Mouse (Mus musculus) brain, adult 2 months (tissue): Measurements from ENCODE around the gene Zfp692.

Experiments
- DNase-seq: peaks from one replicate; pipeline ENCODE4 v3.0.0; 2011; ENCODE audit warnings: low read depth, low spot score

Zfp692 gene

GRCm38 (mm10) chr11:58307411-58308080, 677 bp downstream of the Zfp692 start:
- peak; percentile 76 for DNase-seq

DNA sequence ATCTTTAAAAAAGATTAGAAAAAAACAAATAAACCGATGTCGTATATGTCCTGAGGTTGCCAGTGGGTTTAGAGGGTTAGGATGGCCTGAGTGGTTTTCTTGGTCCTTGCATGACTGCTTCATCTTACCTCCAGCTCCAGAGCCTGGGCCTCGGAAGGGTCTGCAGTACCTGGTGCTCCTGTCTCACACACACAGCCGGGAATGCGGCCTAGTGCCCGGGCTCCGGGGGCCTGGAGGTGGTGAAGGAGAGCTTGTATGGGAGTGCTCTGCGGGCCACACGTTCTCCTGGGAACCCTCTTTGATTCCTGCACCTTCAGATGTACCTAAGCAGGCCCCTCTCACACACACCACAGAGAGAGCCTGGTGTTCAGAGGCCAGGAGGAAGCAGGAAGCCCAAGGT, 1.8 kb downstream of the Zfp692 start:
- DNase-seq = no peak

DNA sequence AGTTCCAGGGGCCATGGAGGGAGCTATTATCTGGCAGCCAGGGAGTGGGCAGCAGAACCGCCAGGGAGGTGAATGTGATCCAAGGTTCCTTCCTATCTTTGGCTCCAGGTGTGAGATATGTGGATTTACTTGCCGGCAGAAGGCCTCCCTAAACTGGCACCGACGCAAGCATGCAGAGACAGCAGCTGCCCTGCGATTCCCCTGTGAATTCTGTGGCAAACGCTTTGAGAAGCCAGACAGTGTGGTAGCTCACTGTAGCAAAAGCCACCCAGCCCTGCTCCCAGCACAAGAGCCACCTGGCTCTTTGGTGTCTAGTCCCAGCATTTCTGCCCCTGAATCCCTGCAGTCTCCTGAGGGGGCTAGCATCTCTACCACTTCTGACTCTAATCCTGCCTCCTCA, 7.2 kb downstream of the Zfp692 start:
- DNase-seq = peak; percentile 63

- DNase-seq = no peak
Observed at GRCm38 (mm10) chr11:58315536-58316168, 8.8 kb downstream of the Zfp692 start.

DNA sequence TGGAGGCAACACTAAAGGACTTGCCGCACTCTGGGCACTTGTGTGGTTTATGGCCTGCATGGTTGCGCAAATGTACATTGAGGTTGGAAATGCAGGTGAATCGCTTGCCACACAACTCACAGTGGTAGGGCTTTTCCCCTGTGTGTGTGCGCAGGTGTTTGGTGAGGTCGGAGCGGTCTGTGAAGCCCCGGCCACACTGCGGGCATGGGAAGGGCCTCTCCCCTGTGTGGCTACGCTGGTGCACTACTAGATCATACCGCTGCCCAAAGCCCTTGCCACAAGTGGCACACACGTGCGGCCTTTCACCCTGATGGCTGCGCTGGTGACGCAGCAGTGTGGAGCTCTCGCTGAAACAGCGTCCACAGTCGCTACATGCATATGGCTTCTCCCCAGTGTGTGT, 9.5 kb downstream of the Zfp692 start:
- DNase-seq = no peak

DNA sequence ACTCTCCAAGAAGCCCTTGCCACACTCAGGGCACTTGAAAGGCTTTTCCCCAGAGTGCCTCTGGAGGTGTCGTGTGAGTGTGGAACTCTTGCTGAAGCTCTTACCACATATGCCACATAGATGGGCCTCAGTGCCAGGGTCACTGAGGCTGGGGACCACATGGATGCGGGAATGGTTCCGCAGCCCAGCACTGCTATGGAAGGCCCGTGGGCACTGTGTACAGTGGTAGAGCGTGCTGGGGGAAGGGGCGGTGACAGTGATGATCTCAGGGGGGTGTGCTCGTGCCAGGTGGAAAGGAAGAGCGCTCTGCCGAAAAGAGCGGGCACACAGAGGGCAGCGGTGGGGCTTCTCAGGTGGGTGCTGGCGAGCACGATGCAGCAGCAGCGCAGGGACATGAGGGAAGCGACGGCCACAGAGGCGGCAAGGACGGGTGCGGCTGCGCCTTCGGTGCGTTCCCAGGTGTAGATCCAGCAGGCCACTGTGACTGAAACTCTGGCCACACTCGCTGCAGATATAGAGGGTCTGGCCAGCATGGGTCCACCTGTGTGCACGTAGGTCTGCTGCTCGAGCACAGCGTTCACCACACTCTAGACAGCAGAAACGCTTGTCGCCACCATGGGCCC, 10.0 kb downstream of the Zfp692 start:
- no peak for DNase-seq

DNA sequence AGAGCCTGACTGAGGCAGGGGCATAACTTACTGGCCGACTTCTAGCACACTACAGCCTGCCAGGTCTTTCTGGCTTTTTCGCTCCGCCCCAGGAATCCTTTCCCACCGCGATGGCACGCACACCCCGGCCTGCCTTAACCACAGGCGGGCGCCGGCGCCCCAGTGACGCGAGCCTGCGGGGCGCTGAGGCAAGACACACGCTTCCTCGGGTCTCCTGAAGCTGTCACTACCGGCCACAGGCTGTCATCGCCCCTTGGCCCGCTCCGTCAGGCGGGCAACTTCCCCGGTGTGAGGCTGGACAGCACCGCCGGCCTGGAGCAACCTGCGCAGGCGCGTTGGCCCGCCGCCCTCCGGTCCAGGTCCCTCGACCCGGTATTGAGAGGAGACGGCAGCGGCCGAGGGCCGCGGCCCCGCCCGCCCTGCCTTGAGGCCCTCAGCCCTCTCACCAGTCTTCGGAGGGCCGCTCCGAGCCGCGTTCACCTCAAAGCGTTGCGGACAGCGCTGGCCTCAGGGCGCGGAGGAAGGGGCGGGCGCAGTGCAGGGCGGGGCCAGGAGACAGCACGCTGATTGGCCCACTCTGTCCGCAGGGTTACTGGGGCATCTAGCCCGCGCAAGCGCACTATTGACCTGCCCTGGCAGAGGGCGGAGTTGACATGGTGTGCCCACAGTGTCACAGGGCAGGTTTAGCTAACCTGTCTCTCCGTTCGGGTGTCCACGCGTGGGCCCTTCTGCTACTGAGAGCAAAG, 16.1 kb downstream of the Zfp692 start:
- peak; percentile 99 for DNase-seq

DNA sequence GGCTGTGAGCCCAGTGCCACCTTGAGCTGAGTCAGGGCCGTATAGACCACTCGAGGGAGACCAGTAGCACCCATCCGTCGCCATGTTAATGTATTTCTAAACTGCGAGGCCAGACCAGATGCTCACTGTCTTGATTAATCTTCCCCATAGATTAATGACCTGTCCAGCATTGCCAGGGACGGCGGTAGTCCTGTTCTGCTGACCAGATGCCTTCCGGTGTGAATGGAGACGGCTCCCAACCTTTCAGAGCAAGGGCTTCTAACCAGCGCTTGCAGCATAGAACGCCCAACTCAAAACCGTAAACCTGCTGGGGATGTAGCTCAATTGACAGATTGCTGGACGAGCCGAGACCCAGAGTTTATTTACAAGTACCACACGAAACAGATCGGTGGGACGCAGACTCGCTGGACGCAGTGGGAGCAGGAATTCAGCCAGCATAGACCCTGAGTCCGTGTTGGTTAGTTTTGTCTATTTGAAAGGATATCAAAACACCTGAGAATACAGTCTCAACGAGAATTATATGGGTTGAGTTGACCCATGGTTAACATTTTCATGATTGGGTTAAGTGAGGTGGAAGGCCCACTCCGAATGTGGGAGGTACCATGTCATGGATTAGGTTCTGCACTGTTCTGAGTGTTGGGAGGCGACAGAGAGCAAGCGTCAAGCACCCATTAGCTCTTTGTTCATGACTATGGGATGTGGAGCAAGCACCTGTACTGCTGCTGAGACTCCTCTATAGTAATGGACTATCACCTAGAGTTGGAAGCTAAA, 16.9 kb downstream of the Zfp692 start:
- peak; percentile 46 for DNase-seq

- DNase-seq = no peak
Observed at GRCm38 (mm10) chr11:58324614-58325229, 17.9 kb downstream of the Zfp692 start.

GRCm38 (mm10) chr11:58326781-58327180, 19.9 kb downstream of the Zfp692 start:
- DNase-seq = no peak

GRCm38 (mm10) chr11:58329906-58330275, 23.0 kb downstream of the Zfp692 start:
- no peak for DNase-seq

DNA sequence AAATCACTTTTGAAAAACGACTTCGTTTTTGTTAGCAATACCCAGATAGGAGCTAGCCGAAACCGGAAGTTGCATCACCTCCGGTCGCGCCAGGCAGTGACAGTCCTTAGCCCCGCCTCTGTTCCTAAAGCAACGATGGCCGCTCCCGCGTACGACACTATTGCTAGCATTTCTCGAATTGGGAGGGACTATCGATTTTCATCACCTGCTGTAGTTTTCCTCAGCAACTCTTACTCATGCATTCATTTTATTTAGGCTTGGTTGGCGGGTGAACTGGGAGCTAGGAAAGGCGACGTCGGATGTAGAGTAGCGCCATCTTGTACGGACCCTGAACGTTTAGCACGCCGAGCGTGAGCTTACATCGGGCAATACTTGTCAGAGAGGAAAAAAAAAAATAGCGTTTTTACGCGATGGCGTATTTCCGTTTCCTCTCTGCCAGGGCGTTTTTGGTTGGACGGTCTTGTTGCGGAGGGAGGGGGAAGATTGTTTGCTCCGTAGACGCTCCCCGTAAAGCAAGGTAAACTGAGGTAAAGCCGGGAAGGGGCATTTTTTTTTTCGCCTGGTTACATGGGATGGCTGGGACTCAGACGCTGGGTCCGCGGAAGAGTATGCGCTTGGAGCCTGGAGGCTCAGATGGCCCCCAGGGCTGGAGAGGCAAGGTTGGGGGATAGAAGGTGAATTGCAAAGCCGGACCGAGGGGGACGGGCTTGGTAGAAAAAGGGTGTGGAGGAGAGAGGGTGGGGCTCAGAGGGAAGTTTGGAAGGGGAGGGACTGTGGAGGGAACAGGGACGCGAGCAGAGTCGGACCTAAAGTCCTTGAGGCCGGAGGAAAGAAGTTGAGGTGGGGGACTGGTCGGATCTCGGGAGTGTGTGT, 23.6 kb downstream of the Zfp692 start, which contains the start of the genes Zfp672 and Sh3bp5l:
Gene Zfp672 (minus strand): TSS at position 64 of the 873 bp plus-strand sequence.
Gene Sh3bp5l (plus strand): TSS at position 449 of the 873 bp plus-strand sequence.
- DNase-seq = peak; percentile 99

DNA sequence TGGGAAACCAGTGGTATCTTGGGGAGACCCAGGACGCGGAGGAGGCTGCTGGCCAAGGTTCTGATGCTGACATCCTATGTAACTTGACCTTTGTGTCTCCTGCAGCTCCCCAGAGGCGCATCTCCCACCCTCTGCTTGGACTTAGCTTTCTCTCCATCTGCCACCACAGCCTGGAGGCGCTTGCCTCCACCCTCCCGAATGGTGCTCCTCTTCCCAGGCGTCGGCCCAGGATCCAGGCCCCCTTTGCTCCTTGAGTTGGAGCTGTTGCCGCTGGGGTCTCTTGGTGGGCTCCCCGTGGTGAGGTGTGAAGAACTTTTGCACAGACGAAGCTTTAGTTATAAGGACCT, 24.3 kb downstream of the Zfp692 start:
- no peak for DNase-seq

DNA sequence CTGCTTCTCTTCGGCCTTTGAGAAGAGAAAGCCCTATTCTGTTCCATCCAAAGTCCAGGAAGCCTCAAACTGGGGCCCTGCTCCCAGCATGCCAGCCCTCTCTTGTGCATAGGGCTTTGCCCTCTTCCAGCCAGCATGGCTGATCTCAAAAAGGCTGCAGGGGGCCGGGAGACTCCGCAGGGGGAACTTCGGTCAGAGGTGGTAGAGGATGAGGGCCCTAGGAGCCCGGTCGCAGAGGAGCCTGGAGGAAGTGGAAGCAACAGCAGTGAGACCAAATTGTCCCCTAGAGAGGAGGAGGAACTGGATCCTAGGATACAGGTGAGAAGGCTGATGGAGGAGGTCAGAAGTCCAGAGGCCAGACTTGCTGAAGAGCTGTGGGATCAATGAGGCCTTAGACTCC, 24.7 kb downstream of the Zfp692 start:
- DNase-seq = no peak

DNA sequence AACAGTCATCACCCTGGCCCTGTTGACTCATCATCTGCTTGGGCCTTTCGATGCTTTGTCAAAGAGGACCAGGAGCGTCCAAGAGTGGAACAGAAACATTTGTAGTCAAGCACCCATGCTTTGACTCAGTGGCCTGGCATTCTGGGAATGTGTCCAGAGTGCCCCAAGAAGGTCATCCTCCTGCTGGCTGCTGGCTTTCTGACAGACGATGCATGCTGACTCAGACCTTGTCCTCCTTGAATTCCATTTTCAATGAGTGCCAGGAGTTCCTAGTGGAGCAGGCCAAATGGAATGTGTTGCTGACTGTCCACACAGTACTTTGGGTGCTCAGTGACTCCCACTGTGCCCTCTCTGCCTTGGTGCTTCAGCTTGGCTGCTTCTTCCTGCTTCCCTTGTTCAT, 27.9 kb downstream of the Zfp692 start:
- peak; percentile 75 for DNase-seq

DNA sequence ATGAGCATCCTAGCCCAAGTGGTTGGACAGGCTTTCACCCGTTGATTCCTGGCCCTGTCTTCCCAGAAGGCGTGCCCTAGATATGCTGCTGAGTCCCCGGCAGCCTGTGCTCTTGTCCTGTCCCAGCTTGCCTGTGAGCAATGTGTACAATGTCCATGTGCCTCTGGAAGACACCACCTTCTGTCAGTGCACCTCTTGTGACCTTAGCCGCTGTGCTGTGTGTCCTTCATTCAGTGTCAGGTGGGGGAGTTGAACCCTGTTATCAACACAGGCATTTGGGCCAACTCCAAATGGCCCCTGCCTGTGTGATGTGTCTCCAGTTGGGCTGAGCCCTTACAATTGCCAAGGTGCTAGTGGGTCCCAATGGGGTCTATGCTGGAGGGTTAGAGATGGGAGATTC, 39.9 kb downstream of the Zfp692 start:
- DNase-seq = no peak

DNA sequence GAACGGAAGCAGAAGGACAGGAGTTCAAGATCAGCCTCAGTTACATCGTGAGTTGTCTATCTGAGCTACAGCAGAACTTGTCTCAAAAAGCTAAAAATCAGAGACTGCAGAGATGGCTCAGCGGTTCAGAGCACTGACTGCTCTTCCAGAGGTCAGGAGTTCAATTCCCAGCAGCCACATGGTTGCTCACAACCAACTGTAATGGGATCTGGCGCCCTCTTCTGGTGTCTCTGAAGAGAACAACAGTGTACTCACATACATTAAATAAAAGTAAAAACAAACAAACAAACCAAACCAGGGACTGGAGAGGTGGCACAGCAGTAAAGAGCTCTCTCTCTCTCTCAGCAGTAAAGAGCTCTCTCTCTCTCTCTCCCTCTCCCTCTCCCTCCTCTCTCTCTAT, 43.8 kb downstream of the Zfp692 start:
- no peak for DNase-seq

DNA sequence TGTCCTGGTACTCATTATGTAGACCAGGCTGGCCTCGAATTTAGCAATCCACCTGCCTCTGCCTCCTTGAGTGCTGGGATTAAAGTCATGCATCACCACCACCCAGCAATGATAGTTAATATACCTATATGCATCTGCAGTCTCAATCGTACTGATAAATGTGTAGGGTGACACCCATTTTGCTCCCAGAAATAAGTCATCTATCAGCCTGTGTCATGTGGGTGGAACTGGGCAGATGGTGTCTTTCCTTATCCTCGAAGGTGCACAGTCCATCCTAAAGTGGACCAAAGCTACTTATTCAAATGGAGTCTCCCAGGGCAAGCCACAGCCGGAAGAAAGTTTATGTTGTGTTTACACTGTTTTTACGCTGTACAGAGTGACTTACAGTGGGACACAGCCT, 44.3 kb downstream of the Zfp692 start:
- DNase-seq = no peak

DNA sequence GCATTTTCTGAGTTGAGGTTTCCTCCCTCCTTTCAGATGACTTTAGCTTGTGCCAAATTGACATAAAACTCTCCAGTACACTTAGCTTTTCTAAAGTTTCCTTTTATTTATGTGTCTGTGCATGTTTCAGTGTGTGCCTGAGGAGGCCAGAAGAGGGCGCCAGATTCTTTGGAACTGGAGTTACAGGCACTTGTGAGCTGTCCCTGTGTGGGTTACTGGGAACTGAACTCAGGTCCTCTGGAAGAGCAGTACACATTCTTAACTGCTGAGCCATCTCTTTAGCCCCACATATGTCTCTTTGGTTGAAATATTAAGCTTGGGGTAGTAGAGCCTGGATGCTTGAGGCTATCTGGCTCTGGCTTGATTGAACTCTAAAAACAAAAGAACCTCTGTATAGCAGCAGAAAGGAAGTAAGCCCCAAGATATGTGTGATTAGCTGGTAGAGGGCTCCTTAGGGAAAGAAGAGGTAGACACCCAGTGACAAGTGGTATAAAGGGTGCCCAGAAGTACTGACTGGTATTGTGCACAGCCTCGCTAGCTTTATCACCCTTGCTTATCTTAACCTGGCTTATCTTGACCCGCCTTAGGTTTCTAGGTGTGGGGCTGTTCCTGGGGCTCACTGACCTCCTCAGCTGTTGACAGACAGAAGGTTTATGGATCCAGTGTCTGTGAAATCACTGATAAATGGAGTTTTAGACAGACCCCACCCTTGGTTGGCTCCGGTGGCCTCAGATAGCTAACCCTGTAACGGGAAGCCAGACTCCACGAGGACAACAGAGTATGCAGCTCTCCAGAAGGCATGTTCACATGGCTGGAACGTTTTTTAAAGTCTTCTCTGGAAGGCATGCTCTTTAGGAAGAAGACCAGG, 46.0 kb downstream of the Zfp692 start:
- DNase-seq = no peak
